Mouse (Mus musculus) myocyte (in vitro differentiated cells): ENCODE data around the gene Lrrc4. TPM values are rescaled to one million over a fixed set of nuclear protein-coding genes. Genes with fewer than 3 reads are reported as not detected.

Experiments used
- H3K27me3 ChIP-seq: one replicate; pipeline ENCODE4 v1.6.1; 2011; ENCODE audit not compliant: control insufficient read depth, insufficient read depth, insufficient read length
- H3K36me3 ChIP-seq: one replicate; pipeline ENCODE4 v1.6.1; 2011; ENCODE audit not compliant: control insufficient read depth, insufficient read depth
- H3K4me2 ChIP-seq: one replicate; pipeline ENCODE4 v1.6.1; 2011; ENCODE audit warnings: low read depth, control low read depth
- H3K4me3 ChIP-seq: one replicate; pipeline ENCODE4 v1.5.1; 2011; ENCODE audit warnings: mild to moderate bottlenecking, control low read depth, moderate library complexity
- H3K79me2 ChIP-seq: one replicate; pipeline ENCODE4 v1.6.1; 2011; ENCODE audit not compliant: control insufficient read depth, insufficient read depth
- H3ac ChIP-seq: one replicate; pipeline ENCODE4 v1.6.1; 2011; ENCODE audit not compliant: control insufficient read depth, insufficient read length
- CEBPB ChIP-seq: IDR thresholded peaks from 2 replicates; pipeline ENCODE4 v1.6.1; 2011; ENCODE audit warnings: mild to moderate bottlenecking, moderate library complexity; ENCODE audit not compliant: poor library complexity, insufficient read depth, severe bottlenecking
- E2F4 ChIP-seq: IDR thresholded peaks from one replicate; pipeline ENCODE4 v1.6.1; 2011; ENCODE audit warnings: mild to moderate bottlenecking, control low read depth, moderate library complexity; ENCODE audit not compliant: insufficient read depth
- MAX ChIP-seq: IDR thresholded peaks from one replicate; pipeline ENCODE4 v1.6.1; 2011; ENCODE audit warnings: low read depth, mild to moderate bottlenecking, control low read depth
- MYOD1 ChIP-seq, 3 experiments: IDR thresholded peaks; one replicate each; pipeline ENCODE4 v1.6.1; 2011; ENCODE audit warnings: control low read depth in 2 of 3, low read depth in 2 of 3, mild to moderate bottlenecking in 2 of 3, moderate library complexity in 1 of 3; ENCODE audit not compliant: insufficient read length in 2 of 3, control insufficient read depth in 1 of 3
- MYOG ChIP-seq, 3 experiments: IDR thresholded peaks; one replicate each; pipeline ENCODE4 v1.6.1; 2011; ENCODE audit warnings: control low read depth in 2 of 3, low read depth in 2 of 3, mild to moderate bottlenecking in 2 of 3; ENCODE audit not compliant: insufficient read length in 2 of 3, control insufficient read depth in 1 of 3, insufficient read depth in 1 of 3
- POLR2A ChIP-seq: IDR thresholded peaks from one replicate; pipeline ENCODE4 v1.6.1; 2011; ENCODE audit warnings: low read depth, mild to moderate bottlenecking, control low read depth, moderate library complexity; ENCODE audit not compliant: insufficient read length
- POLR2AphosphoS2 ChIP-seq: IDR thresholded peaks from one replicate; pipeline ENCODE4 v1.6.1; 2011; ENCODE audit warnings: low read depth, control low read depth; ENCODE audit not compliant: insufficient read length
- REST ChIP-seq: IDR thresholded peaks from one replicate; pipeline ENCODE4 v1.6.1; 2011; ENCODE audit warnings: mild to moderate bottlenecking, control low read depth, moderate library complexity; ENCODE audit not compliant: insufficient read depth, insufficient read length
- SRF ChIP-seq: IDR thresholded peaks from one replicate; pipeline ENCODE4 v1.6.1; 2011; ENCODE audit warnings: low read depth; ENCODE audit not compliant: control insufficient read depth, insufficient read length
- TCF12 ChIP-seq: IDR thresholded peaks from one replicate; pipeline ENCODE4 v1.6.1; 2011; ENCODE audit warnings: mild to moderate bottlenecking, control low read depth; ENCODE audit not compliant: poor library complexity, insufficient read depth, severe bottlenecking
- TCF3 ChIP-seq: IDR thresholded peaks from one replicate; pipeline ENCODE4 v1.6.1; 2011; ENCODE audit warnings: low read depth, control low read depth; ENCODE audit not compliant: insufficient read length
- USF1 ChIP-seq: IDR thresholded peaks from one replicate; pipeline ENCODE4 v1.6.1; 2011; ENCODE audit warnings: low read depth, mild to moderate bottlenecking, control low read depth, moderate library complexity
- polyA plus RNA-seq: library from polyadenylated mRNA; unstranded; fragments of >200 nt; fragmentation: generic; extraction: Trizol; gene quantifications from one replicate; pipeline ENCODE4 v1.2.1, GENCODE M21; 2012; ENCODE audit warnings: missing spikeins

Lrrc4 gene
- polyA plus RNA-seq, 1 experiment = 0.72 TPM

GRCm38 (mm10) chr6:28614856-28615255 lies 216.7 kb downstream of the Lrrc4 start:
- no peak overlapping the region for H3ac ChIP-seq

GRCm38 (mm10) chr6:28613441-28613840 lies 218.1 kb downstream of the Lrrc4 start:
- Histone ChIP-seq H3K36me3 (no peaks in the 10 kb centered on the region), H3ac (no peak overlapping the region), H3K4me2 (peak overlapping the region; percentile 20), H3K27me3 (no peaks in the 10 kb centered on the region), H3K4me3 (no peak overlapping the region), H3K79me2 (peaks cover 50% of the 10 kb centered on the region)
- TF ChIP-seq MAX = no peak
- TF ChIP-seq USF1 = no peak
- TF ChIP-seq MYOD1 (IDR thresholded peaks at IDR 0.05; ENCODE audit: control insufficient read depth in 1 of 3, insufficient read length in 2 of 3, low read depth in 2 of 3) = no peak
- no peak for TF ChIP-seq POLR2A
- TF ChIP-seq CEBPB = no peak
- no peak for TF ChIP-seq REST
- TF ChIP-seq MYOG (IDR thresholded peaks at IDR 0.05; ENCODE audit: control insufficient read depth in 1 of 3, insufficient read depth in 1 of 3, insufficient read length in 2 of 3, low read depth in 2 of 3) = no peak
- TF ChIP-seq TCF3 = no peak
- no peak for TF ChIP-seq SRF
- no peak for TF ChIP-seq E2F4
- TF ChIP-seq TCF12 = no peak
- no peak for TF ChIP-seq POLR2AphosphoS2

More at GRCm38 (mm10) chr6:28614856-28615255, 216.7 kb downstream of the Lrrc4 start:
- no peak overlapping the region for H3K4me3 ChIP-seq
- TF ChIP-seq TCF12 = no peak
- no peak for TF ChIP-seq MYOG (IDR thresholded peaks at IDR 0.05; ENCODE audit: control insufficient read depth in 1 of 3, insufficient read depth in 1 of 3, insufficient read length in 2 of 3, low read depth in 2 of 3)
- TF ChIP-seq POLR2AphosphoS2 = no peak
- TF ChIP-seq TCF3 = no peak
- TF ChIP-seq USF1 = no peak
- no peaks in the 10 kb centered on the region for H3K36me3 ChIP-seq
- H3K4me2 ChIP-seq = no peak overlapping the region
- H3K79me2 ChIP-seq = peaks cover 47% of the 10 kb centered on the region
- H3K27me3 ChIP-seq = no peaks in the 10 kb centered on the region

Other genes starting within 250 kb of the Lrrc4 start
- gene Lep, start 228.5 kb upstream of the Lrrc4 start, polyA plus RNA-seq = not detected